Mouse (Mus musculus): Measurements from ENCODE around the gene Kcnj1.

DNA sequence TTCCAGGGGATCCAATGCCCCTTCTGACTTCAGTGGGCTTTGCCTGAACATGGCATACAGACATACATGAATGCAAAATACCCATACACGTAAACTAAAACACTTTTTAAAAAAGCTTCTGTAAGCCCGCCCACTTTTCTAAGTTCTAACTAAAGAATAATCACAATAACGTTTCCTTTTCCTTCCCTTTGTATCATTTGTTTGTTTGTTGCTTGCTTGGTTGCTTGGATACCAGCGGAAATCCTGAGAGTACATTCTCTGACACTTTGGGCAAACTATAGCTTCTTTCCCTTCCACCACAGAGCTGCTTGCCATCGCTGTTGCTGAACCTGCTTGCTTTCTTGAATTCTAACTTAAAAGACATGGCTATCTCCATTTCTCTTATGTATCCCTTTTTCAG is 41.1 kb upstream of the Kcnj1 start:
- TF ChIP-seq MAX (IDR thresholded peaks at IDR 0.05) (no peak), CTCF (IDR thresholded peaks at IDR 0.05; ENCODE audit: control insufficient read depth, insufficient read depth, insufficient read length) (no peak), USF1 (IDR thresholded peaks at IDR 0.05; ENCODE audit: low read depth) (no peak), FOSL1 (IDR thresholded peaks at IDR 0.05; ENCODE audit: insufficient read depth, low read length, poor library complexity, severe bottlenecking) (no peak), MYOG (IDR thresholded peaks at IDR 0.05; ENCODE audit: control insufficient read depth, extremely low read depth, insufficient read length) (no peak), CEBPB (IDR thresholded peaks at IDR 0.05; ENCODE audit: low read depth) (no peak), MYOD1 (IDR thresholded peaks at IDR 0.05; ENCODE audit: control insufficient read depth, insufficient read length, low read depth) (no peak)

Measured in C2C12 (cell line).